ENCODE assay signal across 8 mouse cellular contexts in genomic region chr12:111894082-111894481, GRCm38 (mm10). TPM values are rescaled to one million over a fixed set of nuclear protein-coding genes. Genes with fewer than 3 reads are reported as not detected.
DNase-seq lines count a peak whose midpoint lies in the region; ATAC-seq and TF ChIP-seq lines count a peak whose summit lies in the region.

No protein-coding gene starts in this region.

- no peak overlapping the region for H3K4me3 ChIP-seq in midbrain, embryonic 11.5 days (ENCODE audit: low read depth, low read length)
- no peak overlapping the region for H3K4me3 ChIP-seq in midbrain, embryonic 14.5 days (replicated peaks; ENCODE audit: low read depth, low read length)
- no peak overlapping the region for H3K4me3 ChIP-seq in kidney, embryonic 15.5 days (replicated peaks)
- no peak overlapping the region for H3K4me3 ChIP-seq in stomach, postnatal 0 days (ENCODE audit: low read depth, low read length)
- no peak overlapping the region for H3K4me3 ChIP-seq in hindbrain, embryonic 14.5 days (replicated peaks; ENCODE audit: low read length)

- TF ChIP-seq CTCF in stomach, postnatal 0 days (IDR thresholded peaks at IDR 0.05; ENCODE audit: low read depth) = no peak

- H3K4me2 ChIP-seq in midbrain, embryonic 11.5 days = no peak overlapping the region
- H3K4me2 ChIP-seq in midbrain, embryonic 14.5 days (ENCODE audit: low read length) = no peak overlapping the region
- no peak overlapping the region for H3K4me2 ChIP-seq in kidney, embryonic 15.5 days
- no peak overlapping the region for H3K4me2 ChIP-seq in stomach, postnatal 0 days (replicated peaks; ENCODE audit: low read depth)
- H3K4me2 ChIP-seq in hindbrain, embryonic 14.5 days (replicated peaks) = no peak overlapping the region

- H3K9me3 ChIP-seq in midbrain, embryonic 11.5 days (ENCODE audit: control insufficient read depth, low read length) = no peaks in the 10 kb centered on the region
- no peaks in the 10 kb centered on the region for H3K9me3 ChIP-seq in midbrain, embryonic 14.5 days (ENCODE audit: control insufficient read depth, low read length)
- no peaks in the 10 kb centered on the region for H3K9me3 ChIP-seq in kidney, embryonic 15.5 days (replicated peaks)
- no peaks in the 10 kb centered on the region for H3K9me3 ChIP-seq in stomach, postnatal 0 days (ENCODE audit: control insufficient read depth, low read length)
- H3K9me3 ChIP-seq in hindbrain, embryonic 14.5 days (ENCODE audit: control insufficient read depth, low read length) = no peaks in the 10 kb centered on the region

- 60% methylated on average over 1 of the region's 1 CpGs for WGBS in midbrain, embryonic 11.5 days
- 67% methylated on average over 1 of the region's 1 CpGs for WGBS in midbrain, embryonic 14.5 days
- 58% methylated on average over 1 of the region's 1 CpGs for WGBS in kidney, embryonic 15.5 days
- WGBS in stomach, postnatal 0 days = 25% methylated on average over 1 of the region's 1 CpGs
- 100% methylated on average over 1 of the region's 1 CpGs for WGBS in hindbrain, embryonic 14.5 days

- no peak for ATAC-seq in midbrain, embryonic 11.5 days (ENCODE audit: low FRiP score)
- ATAC-seq in midbrain, embryonic 14.5 days (ENCODE audit: low FRiP score, low TSS enrichment) = no peak
- ATAC-seq in kidney, embryonic 15.5 days (replicated peaks; ENCODE audit: low FRiP score) = no peak
- ATAC-seq in stomach, postnatal 0 days (ENCODE audit: low FRiP score, low TSS enrichment) = no peak; the same call in 1 of the 2 replicates
- no peak for ATAC-seq in hindbrain, embryonic 14.5 days (ENCODE audit: low FRiP score)

- no peaks in the 10 kb centered on the region for H3K27me3 ChIP-seq in midbrain, embryonic 11.5 days (ENCODE audit: control insufficient read depth, insufficient read depth, low read length)
- no peaks in the 10 kb centered on the region for H3K27me3 ChIP-seq in midbrain, embryonic 14.5 days (ENCODE audit: control insufficient read depth, insufficient read depth, low read length)
- H3K27me3 ChIP-seq in kidney, embryonic 15.5 days = no peaks in the 10 kb centered on the region
- H3K27me3 ChIP-seq in stomach, postnatal 0 days (ENCODE audit: control insufficient read depth, insufficient read depth, low read length) = no peaks in the 10 kb centered on the region
- no peaks in the 10 kb centered on the region for H3K27me3 ChIP-seq in hindbrain, embryonic 14.5 days (ENCODE audit: control insufficient read depth, insufficient read depth, low read length)

- peak; percentile 35 for DNase-seq in midbrain, embryonic 11.5 days (ENCODE audit: low spot score, missing footprints)
- DNase-seq in midbrain, embryonic 14.5 days = no peak
- DNase-seq in gastrocnemius, postnatal 14 days = peak; percentile 53
- DNase-seq in stomach, postnatal 0 days (ENCODE audit: low spot score) = no peak
- DNase-seq in hindbrain, embryonic 14.5 days (ENCODE audit: low spot score) = no peak
- DNase-seq in thymus, postnatal 36 days = no peak
- DNase-seq in frontal cortex, postnatal 25 days (ENCODE audit: low spot score in 2 of 2) = no peak

- no peaks in the 10 kb centered on the region for H3K36me3 ChIP-seq in midbrain, embryonic 11.5 days (ENCODE audit: control insufficient read depth, insufficient read depth, low read length)
- no peaks in the 10 kb centered on the region for H3K36me3 ChIP-seq in midbrain, embryonic 14.5 days (ENCODE audit: control insufficient read depth, insufficient read depth, low read length)
- no peaks in the 10 kb centered on the region for H3K36me3 ChIP-seq in kidney, embryonic 15.5 days
- H3K36me3 ChIP-seq in stomach, postnatal 0 days (ENCODE audit: control insufficient read depth, insufficient read depth, low read length) = no peaks in the 10 kb centered on the region
- no peaks in the 10 kb centered on the region for H3K36me3 ChIP-seq in hindbrain, embryonic 14.5 days (replicated peaks; ENCODE audit: control insufficient read depth, insufficient read depth)

- no peak overlapping the region for H3K27ac ChIP-seq in midbrain, embryonic 11.5 days (ENCODE audit: low read depth, low read length)
- H3K27ac ChIP-seq in midbrain, embryonic 14.5 days (replicated peaks; ENCODE audit: low read depth, low read length) = no peak overlapping the region
- peak overlapping the region; percentile 59 for H3K27ac ChIP-seq in kidney, embryonic 15.5 days
- peak overlapping the region; percentile 59 for H3K27ac ChIP-seq in stomach, postnatal 0 days (replicated peaks)
- no peak overlapping the region for H3K27ac ChIP-seq in hindbrain, embryonic 14.5 days

- no peaks in the 10 kb centered on the region for H3K4me1 ChIP-seq in midbrain, embryonic 11.5 days (ENCODE audit: control insufficient read depth, insufficient read depth, low read length)
- no peaks in the 10 kb centered on the region for H3K4me1 ChIP-seq in midbrain, embryonic 14.5 days (ENCODE audit: control insufficient read depth, insufficient read depth, low read length)
- peaks cover 34% of the 10 kb centered on the region for H3K4me1 ChIP-seq in kidney, embryonic 15.5 days
- H3K4me1 ChIP-seq in stomach, postnatal 0 days (replicated peaks; ENCODE audit: control insufficient read depth, insufficient read depth) = peaks cover 8% of the 10 kb centered on the region; the same call in 1 of the 2 replicates
- no peaks in the 10 kb centered on the region; the same call in 1 of the 2 replicates for H3K4me1 ChIP-seq in hindbrain, embryonic 14.5 days (replicated peaks; ENCODE audit: control insufficient read depth, insufficient read depth, low read length)

- H3K9ac ChIP-seq in midbrain, embryonic 11.5 days (ENCODE audit: low read length) = no peak overlapping the region
- H3K9ac ChIP-seq in midbrain, embryonic 14.5 days (replicated peaks; ENCODE audit: low read length) = no peak overlapping the region
- no peak overlapping the region for H3K9ac ChIP-seq in kidney, embryonic 15.5 days
- H3K9ac ChIP-seq in stomach, postnatal 0 days (ENCODE audit: low read length) = no peak overlapping the region
- H3K9ac ChIP-seq in hindbrain, embryonic 14.5 days = no peak overlapping the region

- intact Hi-C loops in gastrocnemius, postnatal 14 days (cut with DNase I; ENCODE audit: low total_unique reads) = no loop called here

- no peak for TF ChIP-seq EP300 in stomach, postnatal 0 days (optimal IDR thresholded peaks at IDR 0.05)

RNA-seq across cellular contexts. Expression of gene Ppp1r13b, which starts 13.8 kb away (rescaled TPM):
- polyA plus RNA-seq in midbrain, embryonic 11.5 days (2014; fragmentation: Nextera tagmentation; extraction: Ambion mirVana) = 4.9 and 6.3 TPM in 2 replicates
- polyA plus RNA-seq in midbrain, embryonic 14.5 days (2014; fragmentation: Nextera tagmentation; extraction: Ambion mirVana) = 36.2 and 38.1 TPM in 2 replicates
- 1 to 10 TPM; 8.5 to 9.0 TPM for total RNA-seq in gastrocnemius, postnatal 14 days (2021)
- 14.5 and 18.5 TPM in 2 replicates for polyA plus RNA-seq in kidney, embryonic 15.5 days (2015; fragmentation: Nextera tagmentation; extraction: Ambion mirVana)
- 18.9 and 21.5 TPM in 2 replicates for polyA plus RNA-seq in stomach, postnatal 0 days (2015; fragmentation: Nextera tagmentation; extraction: Ambion mirVana)
- polyA plus RNA-seq in hindbrain, embryonic 14.5 days (2014; fragmentation: Nextera tagmentation; extraction: Ambion mirVana) = 38.0 and 43.3 TPM in 2 replicates

Comparison
In these comparisons a context has a peak if more than half of its experiments do, and no peak if none do; other contexts are left out.
1. DNase-seq: peak in midbrain, embryonic 11.5 days (single experiment) and gastrocnemius, postnatal 14 days (single experiment); none in midbrain, embryonic 14.5 days (single experiment), stomach, postnatal 0 days (single experiment), hindbrain, embryonic 14.5 days (single experiment), thymus, postnatal 36 days (0 of 2) and frontal cortex, postnatal 25 days (0 of 2).
2. H3K27ac ChIP-seq: peak in kidney, embryonic 15.5 days (single experiment) and stomach, postnatal 0 days (single experiment); none in midbrain, embryonic 11.5 days (single experiment), midbrain, embryonic 14.5 days (single experiment) and hindbrain, embryonic 14.5 days (single experiment).